Mouse (Mus musculus) heart, postnatal 10 days (tissue): ENCODE data around the gene Gcgr. TPM values are rescaled to one million over a fixed set of nuclear protein-coding genes. Genes with fewer than 3 reads are reported as not detected.
A peak's percentile ranks its signal among the peaks of the same experiment; 100 is the strongest.

ENCODE experiments used
- DNase-seq, 2 experiments: peaks; one replicate each; pipeline ENCODE4 v3.0.0; 2021
- intact Hi-C: fragments of 180-260 bp; cut with DNase I; formaldehyde crosslinking; loops from one replicate; pipeline ENCODE4 v1.15.1; 2025
- total RNA-seq, 2 experiments: library from RNA; stranded (reverse); gene quantifications; 2 replicates each; pipeline ENCODE4 v1.2.3; 2021

Gene Gcgr
- total RNA-seq: 1 to 10 TPM; 2.4 to 3.1 TPM

GRCm38 (mm10) chr11:120530085-120530964 lies at the start of gene Gcgr:
Gene Gcgr (plus strand): TSS chr11:120530699.
- peak; percentile 40 to 47 for DNase-seq
- intact Hi-C loops: no loop called here

DNA sequence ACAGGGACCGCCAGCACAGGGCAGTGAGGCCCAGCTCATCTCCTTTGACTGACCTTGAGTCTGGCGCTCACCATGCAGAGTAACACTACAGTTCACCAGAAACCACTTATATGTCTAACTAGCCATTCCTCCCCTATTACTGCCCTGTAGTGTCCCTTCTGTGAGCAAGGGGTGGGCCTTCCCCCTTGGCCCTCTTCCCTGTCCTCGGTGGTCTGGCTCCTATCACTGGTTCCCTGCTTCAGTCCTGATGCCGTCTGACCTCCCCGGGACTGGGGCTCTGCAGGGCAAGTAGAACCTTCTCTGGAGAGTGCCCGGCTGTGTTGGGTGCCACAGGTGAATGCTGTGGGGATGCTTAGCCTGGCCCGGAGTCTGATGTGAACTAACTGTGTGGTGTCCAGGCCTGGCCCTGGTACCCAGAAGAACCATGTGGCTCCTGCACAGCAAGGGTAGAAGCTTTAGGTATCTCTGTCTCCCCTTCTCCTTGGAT lies 47.0 kb upstream of the Gcgr start:
- no peak for DNase-seq
- intact Hi-C loops: no loop called here

GRCm38 (mm10) chr11:120484265-120484981 lies 46.1 kb upstream of the Gcgr start, which contains the start of gene Mrpl12:
Gene Mrpl12 (plus strand): TSS chr11:120484613.
- intact Hi-C loops: no loop called here
- DNase-seq: peak; percentile 93 to 94

DNA sequence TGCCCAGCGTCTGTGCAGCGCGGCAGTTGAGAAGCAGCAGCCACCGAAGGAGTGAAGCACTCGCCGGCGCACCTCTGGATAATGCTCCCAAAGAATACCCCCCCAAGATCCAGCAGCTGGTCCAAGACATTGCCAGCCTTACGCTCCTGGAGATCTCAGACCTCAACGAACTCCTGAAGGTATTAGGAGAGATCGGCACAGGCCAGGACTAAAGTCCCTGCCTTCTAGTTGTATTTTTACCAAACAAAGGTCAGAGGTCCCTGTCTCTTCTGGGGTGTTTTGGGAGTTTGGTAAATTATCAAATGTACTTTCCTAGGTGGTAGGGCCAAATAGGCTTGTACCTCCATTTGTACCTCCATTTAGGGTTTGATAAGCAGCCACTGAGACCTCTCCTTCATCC lies 45.2 kb upstream of the Gcgr start:
- no peak for DNase-seq
- intact Hi-C loops: loop anchor here (5.0 kb wide), 1 partner anchor 292 kb away; no protein-coding TSS in a partner anchor

GRCm38 (mm10) chr11:120488516-120488915 lies 42.0 kb upstream of the Gcgr start:
- no peak for DNase-seq
- intact Hi-C loops: loop anchor here (5.0 kb wide), 1 partner anchor 289 kb away; no protein-coding TSS in a partner anchor

DNA sequence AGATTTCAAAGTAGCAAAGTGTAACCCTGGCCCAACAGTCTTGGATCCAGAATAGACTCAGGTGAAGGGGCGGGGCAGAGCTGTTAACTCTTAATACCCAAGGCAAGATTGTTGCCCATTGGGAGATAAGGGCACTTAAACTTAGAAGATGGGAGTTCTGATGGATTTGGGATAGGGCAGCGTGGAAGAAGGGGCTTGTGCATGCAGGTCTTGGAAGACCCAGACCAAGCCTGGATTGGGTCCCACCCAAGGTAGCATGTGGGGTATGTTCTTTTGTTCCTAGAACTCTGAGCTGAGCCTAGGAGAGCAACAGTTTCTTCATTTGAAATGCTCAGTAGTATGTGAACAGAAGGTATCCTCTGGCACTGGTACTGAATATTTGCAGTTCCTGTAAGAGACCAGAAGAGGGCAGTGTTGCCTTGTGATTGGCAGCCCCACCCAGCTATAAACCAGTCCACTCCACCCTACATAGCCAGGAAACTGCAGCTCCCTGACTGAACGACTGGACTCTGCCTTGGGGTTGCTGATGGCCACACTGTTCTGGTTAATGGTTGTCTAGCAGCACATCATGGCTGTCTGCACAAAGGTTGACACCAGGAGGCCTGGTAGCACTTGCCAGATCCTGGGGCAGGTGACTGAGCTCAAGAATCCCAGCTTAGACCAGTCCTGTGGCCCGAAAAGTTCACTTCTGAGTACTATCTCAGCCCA lies 41.3 kb upstream of the Gcgr start:
- intact Hi-C loops: loop anchor here (5.0 kb wide), 1 partner anchor 288 kb away; no protein-coding TSS in a partner anchor
- DNase-seq: peak; percentile 82 to 85

DNA sequence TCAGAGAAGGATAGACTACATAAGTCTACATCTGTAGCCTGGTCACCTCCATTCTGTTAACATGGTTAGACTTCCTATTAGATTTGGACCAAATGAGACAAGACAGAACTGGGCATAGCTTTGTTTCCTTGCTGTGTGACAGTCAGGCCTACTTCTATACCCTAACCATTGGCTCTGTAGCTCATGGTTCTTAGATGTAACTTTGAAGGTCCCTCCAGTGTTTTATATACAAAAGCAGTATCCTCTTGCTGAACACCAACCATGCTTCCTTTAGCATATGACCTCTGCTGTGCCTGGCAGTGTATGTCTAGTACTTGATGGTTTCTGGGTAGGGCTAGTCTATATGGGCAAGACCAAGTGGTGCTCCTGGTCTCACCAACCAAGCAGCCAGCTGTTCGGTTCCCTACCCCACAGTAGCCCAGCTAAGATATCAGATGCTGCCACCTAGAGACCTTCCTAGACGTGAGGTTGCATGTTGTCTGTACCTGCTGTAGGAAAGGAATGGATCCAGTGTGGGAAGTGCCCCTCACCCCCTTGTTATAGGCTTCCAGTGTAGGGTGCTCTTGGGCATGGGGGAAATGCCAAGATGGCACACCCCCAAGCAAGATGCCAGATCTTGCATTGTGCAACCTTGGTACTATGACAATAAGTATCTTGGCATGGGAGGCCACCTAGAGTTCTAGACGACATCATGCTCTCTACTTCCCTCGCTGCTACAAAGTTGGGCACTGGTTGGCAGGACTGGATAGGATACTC lies 40.0 kb upstream of the Gcgr start:
- intact Hi-C loops: loop anchor here (5.0 kb wide), 1 partner anchor 122 kb away; no protein-coding TSS in a partner anchor
- DNase-seq: no peak

- intact Hi-C loops: loop anchor here (2.0 to 5.0 kb wide), 3 partner anchors 19 to 121 kb away; partner anchors contain the start of gene Mcrip1
- DNase-seq: peak; percentile 91 to 92
Measured at GRCm38 (mm10) chr11:120491317-120492023, 39.0 kb upstream of the Gcgr start, which contains the start of gene Slc25a10. Gene Slc25a10 (plus strand): TSS chr11:120491840.

DNA sequence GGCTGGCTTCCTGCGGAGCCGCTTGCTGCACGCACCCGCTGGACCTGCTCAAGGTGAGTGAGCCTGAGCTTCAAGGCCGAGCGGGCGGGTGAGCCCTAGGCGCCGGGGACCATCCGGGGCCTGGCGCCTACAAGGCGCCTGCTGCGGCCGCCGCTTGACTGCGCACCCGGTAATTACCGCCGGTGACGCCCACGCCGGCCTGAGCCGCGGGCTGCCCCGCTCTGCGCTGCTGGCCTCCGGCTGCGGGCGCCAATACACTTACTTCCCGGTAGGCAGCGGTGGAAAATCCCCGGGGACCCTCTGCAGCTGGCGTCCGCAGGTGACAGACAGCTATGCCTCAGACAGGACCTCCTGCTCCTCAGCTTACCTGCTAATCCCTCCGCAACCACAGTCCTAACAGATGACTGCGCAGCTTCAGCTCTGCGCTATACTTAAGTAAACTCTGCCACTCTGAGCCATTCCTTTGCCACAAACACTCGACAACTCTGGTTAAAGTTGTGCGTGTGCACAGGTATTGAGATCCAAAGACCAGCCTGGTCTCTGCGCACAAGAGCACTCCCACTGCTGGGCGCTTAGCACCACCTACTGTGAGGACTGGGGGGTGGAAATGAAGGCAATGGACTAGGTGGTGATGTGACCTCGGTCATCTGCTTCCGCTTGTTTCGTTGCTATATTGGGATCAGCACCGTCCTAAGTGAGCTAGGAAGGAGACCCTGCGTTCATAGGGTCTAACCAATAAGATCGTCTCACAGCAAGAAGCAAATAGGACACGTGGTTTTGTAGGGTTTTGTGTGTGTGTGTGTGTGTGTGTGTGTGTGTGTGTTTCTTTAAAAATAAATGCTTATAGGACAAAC lies 38.2 kb upstream of the Gcgr start:
- peak; percentile 68 to 73 for DNase-seq
- intact Hi-C loops: loop anchor here (2.0 to 5.0 kb wide), 3 partner anchors 19 to 120 kb away; partner anchors contain the start of gene Mcrip1

- intact Hi-C loops: loop anchor here (2.0 to 5.0 kb wide), 3 partner anchors 18 to 119 kb away; partner anchors contain the start of gene Mcrip1
- no peak for DNase-seq
Measured at GRCm38 (mm10) chr11:120492878-120493203, 37.7 kb upstream of the Gcgr start.

- intact Hi-C loops: loop anchor here (2.0 to 5.0 kb wide), 3 partner anchors 17 to 119 kb away; partner anchors contain the start of gene Mcrip1
Measured at GRCm38 (mm10) chr11:120493351-120493750, 37.1 kb upstream of the Gcgr start.

GRCm38 (mm10) chr11:120493911-120494310 lies 36.6 kb upstream of the Gcgr start:
- intact Hi-C loops: loop anchor here (2.0 to 5.0 kb wide), 3 partner anchors 17 to 118 kb away; partner anchors contain the start of gene Mcrip1
- DNase-seq: no peak

More at GRCm38 (mm10) chr11:120493351-120493750, 37.1 kb upstream of the Gcgr start:
- DNase-seq: no peak

DNA sequence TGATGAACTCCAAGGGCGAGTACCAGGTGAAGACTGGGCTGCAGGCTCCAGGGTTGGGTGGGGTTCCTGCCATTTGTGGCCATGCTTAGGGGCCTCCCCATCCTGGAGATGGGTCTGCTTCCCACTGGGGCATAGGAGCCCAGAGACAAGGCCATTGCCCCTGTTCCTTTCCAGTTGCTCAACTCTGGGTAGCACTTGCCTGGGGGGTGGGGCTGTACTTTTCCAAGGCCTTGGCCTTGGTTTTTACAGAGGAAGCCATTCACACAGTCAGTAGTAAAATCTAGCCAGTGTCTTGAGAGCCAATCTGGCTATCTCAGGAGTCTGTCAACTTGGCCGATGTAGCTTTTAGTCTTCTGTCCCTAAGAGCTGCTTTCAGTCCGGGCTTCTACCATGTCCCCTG lies 33.1 kb upstream of the Gcgr start:
- intact Hi-C loops: no loop called here
- no peak for DNase-seq

DNA sequence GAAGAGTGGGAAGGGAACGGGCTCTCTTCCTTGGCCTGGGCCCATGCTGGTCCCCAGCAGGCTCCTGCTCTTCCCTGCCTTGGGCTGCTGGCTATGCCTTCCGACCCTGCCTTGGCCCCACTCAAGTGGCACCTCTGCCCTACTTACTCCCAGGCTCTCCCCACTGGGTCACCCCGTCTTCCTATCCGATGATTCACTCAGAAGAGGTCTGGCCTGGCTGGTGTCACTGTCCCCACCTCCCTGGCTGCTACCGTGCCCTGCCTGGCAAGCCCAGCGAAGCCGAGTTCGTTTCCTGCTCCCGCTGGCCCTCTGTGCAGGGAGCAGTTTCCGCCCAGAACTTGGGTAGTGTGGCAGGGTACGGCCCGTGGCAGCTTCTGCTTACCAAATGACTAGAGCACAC lies 32.3 kb upstream of the Gcgr start:
- intact Hi-C loops: no loop called here
- DNase-seq: no peak

DNA sequence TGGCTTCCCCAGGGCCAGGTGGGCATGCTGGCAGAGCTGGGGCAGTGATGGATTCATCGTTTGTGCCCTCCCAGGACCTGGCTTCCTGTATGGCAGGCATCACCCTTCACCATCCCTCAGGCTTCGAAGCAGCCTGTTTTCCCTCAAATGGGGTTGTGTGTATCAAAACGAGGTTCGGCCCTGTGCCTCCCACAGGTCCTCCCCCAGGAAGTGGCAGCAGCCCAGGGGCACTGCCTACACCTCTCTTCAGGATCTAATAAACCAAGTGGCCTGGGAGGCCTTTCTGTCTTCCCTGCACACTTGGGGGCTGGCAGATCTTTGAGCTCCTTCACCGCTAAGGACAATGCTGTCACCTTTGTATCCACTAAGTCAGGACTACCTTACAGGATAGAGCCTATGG lies 31.6 kb upstream of the Gcgr start:
- intact Hi-C loops: no loop called here
- DNase-seq: no peak

- intact Hi-C loops: no loop called here
- no peak for DNase-seq
Measured at GRCm38 (mm10) chr11:120499894-120500293, 30.6 kb upstream of the Gcgr start.

DNA sequence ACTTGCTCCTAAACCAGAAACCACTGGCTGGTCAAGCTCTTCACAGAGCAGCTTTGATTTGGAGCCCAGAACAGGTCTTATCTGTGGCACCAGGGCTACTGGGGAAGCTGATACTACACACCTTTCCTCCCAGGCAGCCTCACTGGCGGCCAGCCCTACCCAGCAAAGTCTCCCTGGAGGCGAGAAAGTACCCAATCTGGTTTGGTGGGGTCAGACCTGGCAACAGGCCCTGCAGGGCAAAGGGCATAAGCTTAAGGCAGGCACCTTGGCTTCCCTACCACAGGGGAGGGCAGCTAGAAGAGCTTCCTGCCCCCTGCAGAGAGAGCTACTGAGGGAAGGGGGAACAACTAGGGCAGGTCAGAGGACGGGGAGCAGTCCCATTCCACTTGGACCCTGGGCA lies 30.1 kb upstream of the Gcgr start:
- intact Hi-C loops: no loop called here
- no peak for DNase-seq

GRCm38 (mm10) chr11:120501018-120501417 lies 29.5 kb upstream of the Gcgr start:
- no peak for DNase-seq
- intact Hi-C loops: no loop called here
